Mouse (Mus musculus) cortical plate, adult 2 months (tissue): ENCODE measurements around the gene Pofut2.

Experiments
- CTCF ChIP-seq: fragments of 200-500 bp; IDR thresholded peaks from 2 replicates; pipeline ENCODE4 v1.5.1; 2011; ENCODE audit warnings: mild to moderate bottlenecking, control low read depth, low read length; ENCODE audit not compliant: insufficient read depth; ENCODE audit errors: extremely low read depth
- POLR2A ChIP-seq: fragments of 200-500 bp; IDR thresholded peaks from 2 replicates; pipeline ENCODE4 v1.6.1; 2011; ENCODE audit warnings: mild to moderate bottlenecking, low read length, control low read depth; ENCODE audit not compliant: insufficient read depth; ENCODE audit errors: extremely low read depth

GRCm38 (mm10) chr10:77267027-77267426 is 8.0 kb downstream of the Pofut2 start:
- TF ChIP-seq CTCF (no peak), POLR2A (no peak)
